Mouse (Mus musculus) retina, postnatal 1 day (tissue): ENCODE measurements at regions not wholly inside any gene's neighbourhood (a gene's known extent, or its start where the extent isn't known, plus 50 kb on each side); places are given as distances from the start of the nearest gene placed in this dataset.

Source experiments
- DNase-seq: peaks from one replicate; pipeline ENCODE4 v3.0.0-alpha.2; 2012

- DNase-seq: no peak
Measured at GRCm38 (mm10) chr3:61064720-61065119, 62.1 kb downstream of the P2ry1 start.

- peak; percentile 27 for DNase-seq
Measured at GRCm38 (mm10) chr3:61067067-61067466, 64.5 kb downstream of the P2ry1 start.

GRCm38 (mm10) chr3:61068229-61068628 lies 65.6 kb downstream of the P2ry1 start:
- no peak for DNase-seq

GRCm38 (mm10) chr3:61071041-61071440 lies 68.4 kb downstream of the P2ry1 start:
- DNase-seq: no peak

GRCm38 (mm10) chr3:61072330-61072729 lies 69.7 kb downstream of the P2ry1 start:
- DNase-seq: no peak

- DNase-seq: no peak
Measured at GRCm38 (mm10) chr3:61073103-61073502, 70.5 kb downstream of the P2ry1 start.

- DNase-seq: no peak
Measured at GRCm38 (mm10) chr3:61073806-61074205, 71.2 kb downstream of the P2ry1 start.

- DNase-seq: no peak
Measured at GRCm38 (mm10) chr3:61075839-61076238, 73.2 kb downstream of the P2ry1 start.

GRCm38 (mm10) chr3:61089931-61090330 lies 87.3 kb downstream of the P2ry1 start:
- no peak for DNase-seq

- DNase-seq: no peak
Measured at GRCm38 (mm10) chr3:61092031-61092430, 89.4 kb downstream of the P2ry1 start.

- DNase-seq: no peak
Measured at GRCm38 (mm10) chr3:61116364-61116763, 113.8 kb downstream of the P2ry1 start.

GRCm38 (mm10) chr3:61133096-61133495 lies 130.5 kb downstream of the P2ry1 start:
- DNase-seq: no peak

GRCm38 (mm10) chr3:61154087-61154486 lies 151.5 kb downstream of the P2ry1 start:
- no peak for DNase-seq

- no peak for DNase-seq
Measured at GRCm38 (mm10) chr3:61159811-61160210, 157.2 kb downstream of the P2ry1 start.

GRCm38 (mm10) chr3:61161384-61161783 lies 158.8 kb downstream of the P2ry1 start:
- DNase-seq: no peak

GRCm38 (mm10) chr3:61185789-61186188 lies 175.6 kb upstream of the Rap2b start:
- DNase-seq: peak; percentile 2

- no peak for DNase-seq
Measured at GRCm38 (mm10) chr3:61188662-61189061, 172.8 kb upstream of the Rap2b start.

GRCm38 (mm10) chr3:61216562-61216961 lies 144.9 kb upstream of the Rap2b start:
- DNase-seq: no peak

GRCm38 (mm10) chr3:61224505-61224904 lies 136.9 kb upstream of the Rap2b start:
- DNase-seq: no peak

- DNase-seq: no peak
Measured at GRCm38 (mm10) chr3:61225054-61225453, 136.4 kb upstream of the Rap2b start.

GRCm38 (mm10) chr3:61241380-61241779 lies 120.1 kb upstream of the Rap2b start:
- no peak for DNase-seq

GRCm38 (mm10) chr3:61243876-61244527 lies 117.4 kb upstream of the Rap2b start:
- peak; percentile 65 for DNase-seq

GRCm38 (mm10) chr3:61246429-61246828 lies 115.0 kb upstream of the Rap2b start:
- no peak for DNase-seq

- DNase-seq: no peak
Measured at GRCm38 (mm10) chr3:61247344-61247743, 114.1 kb upstream of the Rap2b start.

- DNase-seq: no peak
Measured at GRCm38 (mm10) chr3:61255232-61255631, 106.2 kb upstream of the Rap2b start.
